Mouse (Mus musculus) lung, adult 10 weeks (tissue): ENCODE measurements around the gene Slc2a4. TPM values are rescaled to one million over a fixed set of nuclear protein-coding genes. Genes with fewer than 3 reads are reported as not detected.

Source experiments
- polyA plus RNA-seq: library from polyadenylated mRNA; stranded (reverse); fragments of 350-450 nt; fragmentation: Illumina TruSeq; extraction: RNeasy Lipid Tissue Mini Kit (QIAGEN cat#74804); gene quantifications from one replicate; pipeline ENCODE4 v1.2.3, GENCODE M21; 2014; ENCODE audit warnings: low read depth, low replicate concordance; ENCODE audit not compliant: insufficient read depth

The Slc2a4 gene
- 8.1 TPM for polyA plus RNA-seq

GRCm38 (mm10) chr11:69948066-69948762, at the start of gene Slc2a4:
TSS of gene Slc2a4 (minus strand) at chr11:69948188.

GRCm38 (mm10) chr11:69995391-69995960, 47.5 kb upstream of the Slc2a4 start, which contains the start of gene Phf23:
TSS of gene Phf23 (plus strand) at chr11:69995777.

GRCm38 (mm10) chr11:69990850-69991691, 43.1 kb upstream of the Slc2a4 start, which contains the start of gene Gabarap:
TSS of gene Gabarap (plus strand) at chr11:69991143.

GRCm38 (mm10) chr11:69982225-69982624, 34.2 kb upstream of the Slc2a4 start, which contains the start of gene Elp5:
TSS of gene Elp5 (minus strand) at chr11:69982517.

DNA sequence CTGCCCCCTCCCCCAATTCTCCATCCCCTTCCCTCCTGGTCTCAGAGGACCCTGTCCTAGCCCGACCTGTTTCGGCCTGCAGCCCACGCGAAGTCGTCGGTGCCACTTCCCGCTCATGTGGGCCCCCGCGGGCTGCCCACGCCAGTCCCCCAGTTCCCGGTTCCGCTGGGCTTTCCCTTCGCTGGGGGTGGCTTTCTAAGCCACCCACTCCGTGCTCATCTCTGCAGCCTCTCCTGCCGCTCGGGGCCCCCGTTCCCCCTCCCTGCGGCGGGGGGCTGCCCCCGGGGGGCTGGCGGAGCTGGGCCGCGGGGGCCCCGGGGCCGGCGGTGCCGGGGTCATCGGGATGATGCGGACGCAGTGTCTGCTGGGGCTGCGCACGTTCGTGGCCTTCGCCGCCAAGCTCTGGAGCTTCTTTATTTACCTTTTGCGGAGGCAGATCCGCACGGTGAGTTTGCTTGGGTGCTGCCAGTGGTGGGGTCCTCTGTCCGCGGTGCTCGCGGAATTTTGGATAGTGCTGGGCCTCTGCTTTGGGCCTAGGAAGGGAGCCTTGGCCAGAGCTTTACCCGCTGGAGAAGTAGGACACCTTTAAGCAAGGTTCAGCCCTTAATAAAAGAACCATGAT, 33.3 kb upstream of the Slc2a4 start, which contains the start of gene Ctdnep1:
Gene Ctdnep1 (plus strand): TSS at position 16 of the 622 bp plus-strand sequence.

DNA sequence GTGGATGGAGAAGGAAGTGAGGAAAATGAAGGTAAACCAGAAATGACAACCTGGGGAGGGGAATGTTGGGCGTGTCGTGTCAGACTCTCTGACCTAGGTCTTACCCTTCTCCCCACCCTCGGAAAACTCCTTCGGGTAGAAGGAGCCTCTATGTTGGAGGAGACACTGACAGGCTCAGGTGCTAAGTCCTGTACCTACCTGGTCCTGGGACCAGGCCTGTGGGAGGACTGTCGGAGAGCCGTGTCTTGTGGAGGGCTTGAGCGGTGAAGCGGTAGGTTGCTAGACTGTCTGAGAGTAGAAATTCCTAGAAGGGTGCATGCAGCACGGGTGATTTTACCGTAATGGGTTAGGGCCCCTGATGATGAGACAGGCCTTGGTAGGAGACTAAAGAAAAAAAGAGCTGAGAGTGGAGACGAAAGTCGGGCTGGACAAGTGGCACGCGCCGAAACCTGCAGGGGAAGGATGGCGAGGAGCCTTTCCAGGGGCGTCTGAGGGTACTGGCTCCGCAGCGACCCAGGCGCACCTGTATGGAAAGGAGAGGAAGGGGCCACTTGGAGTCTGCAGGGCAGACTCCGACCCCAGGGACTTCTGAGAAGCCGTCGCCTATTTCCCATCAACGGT, 16.8 kb upstream of the Slc2a4 start, which contains the start of gene Cldn7:
Gene Cldn7 (plus strand): TSS at position 130 of the 621 bp plus-strand sequence.

DNA sequence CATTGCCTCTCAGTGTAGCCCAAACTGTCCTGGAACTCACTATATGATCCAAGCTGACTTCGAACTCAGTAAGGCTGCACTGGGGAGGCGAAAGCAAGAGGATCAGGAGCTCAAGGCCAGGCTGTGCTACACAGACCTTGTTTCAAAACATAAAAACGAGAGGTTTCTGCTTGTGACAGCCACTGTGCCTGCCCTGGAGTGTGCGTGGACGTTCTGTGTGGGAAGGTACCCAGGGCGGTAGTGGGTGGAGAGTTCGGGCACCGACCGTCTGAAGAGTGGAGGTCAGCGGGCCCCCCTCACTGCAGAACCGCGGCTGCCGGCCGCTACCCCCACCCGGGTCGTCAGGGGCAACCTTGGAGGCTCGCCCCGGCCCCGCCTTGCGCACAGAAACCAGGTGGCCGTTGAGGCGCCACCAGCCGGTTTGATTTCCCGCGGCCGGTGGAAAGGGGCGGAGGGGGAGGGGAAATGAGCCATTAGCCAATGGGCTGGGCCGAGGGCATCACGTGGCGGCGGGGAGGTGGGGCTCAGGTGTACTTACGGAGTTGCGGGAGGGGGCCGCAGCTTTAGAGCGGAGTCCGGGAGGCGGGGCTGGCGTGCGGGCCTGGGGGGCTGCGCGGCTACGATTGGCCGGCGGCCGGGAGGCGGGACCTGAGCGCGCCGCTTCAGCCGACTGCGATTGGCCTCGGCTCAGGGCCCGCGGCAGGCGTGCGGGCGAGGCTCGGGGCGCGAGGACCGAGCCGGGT, 12.7 kb downstream of the Slc2a4 start, which contains the start of gene Ybx2:
Gene Ybx2 (plus strand): TSS at position 660 of the 743 bp plus-strand sequence.

DNA sequence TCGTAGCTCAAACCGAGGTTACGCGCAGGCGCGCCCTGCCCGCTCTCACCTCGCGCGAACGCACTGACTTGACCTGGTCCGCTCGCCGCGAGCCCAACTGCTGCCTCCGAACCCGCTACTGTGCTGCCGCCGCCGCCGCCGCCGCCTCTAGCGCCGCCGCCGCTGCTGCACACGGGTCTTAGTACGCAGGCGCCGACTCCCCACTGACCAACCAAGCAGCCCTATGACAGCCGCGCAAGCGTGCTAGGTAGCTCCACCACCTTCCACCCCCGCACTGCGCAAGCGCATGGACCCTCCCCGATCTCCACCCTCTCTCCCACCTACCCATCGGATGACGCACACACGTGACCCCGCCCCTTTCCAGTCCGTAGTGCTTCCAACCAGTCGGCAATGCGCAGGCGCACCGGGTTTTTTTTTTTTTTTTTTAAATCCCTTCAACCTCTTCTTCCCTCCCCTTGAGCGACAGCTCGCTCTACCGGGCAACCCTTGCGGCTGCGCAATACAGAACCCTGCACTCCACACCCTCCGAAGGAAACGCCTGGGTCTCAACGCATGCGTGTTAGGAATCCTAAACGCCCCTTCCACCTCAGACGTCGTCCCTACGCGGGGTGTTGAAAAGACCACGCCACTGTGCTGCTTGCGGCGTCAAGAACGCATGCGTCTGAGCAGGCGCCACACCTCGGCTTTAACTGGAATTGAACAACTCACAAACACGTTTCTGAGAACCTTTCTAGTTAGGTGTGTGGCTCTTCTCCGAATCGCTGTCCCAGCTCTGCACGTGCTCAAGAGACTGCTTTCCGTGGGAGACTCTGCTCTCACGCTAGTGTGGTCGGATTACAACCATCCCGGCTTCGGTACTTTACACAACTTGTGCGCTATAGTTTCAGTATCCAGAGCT, 26.6 kb downstream of the Slc2a4 start, which contains the start of gene Eif5a:
Gene Eif5a (minus strand): TSS at position 845 of the 898 bp plus-strand sequence.

DNA sequence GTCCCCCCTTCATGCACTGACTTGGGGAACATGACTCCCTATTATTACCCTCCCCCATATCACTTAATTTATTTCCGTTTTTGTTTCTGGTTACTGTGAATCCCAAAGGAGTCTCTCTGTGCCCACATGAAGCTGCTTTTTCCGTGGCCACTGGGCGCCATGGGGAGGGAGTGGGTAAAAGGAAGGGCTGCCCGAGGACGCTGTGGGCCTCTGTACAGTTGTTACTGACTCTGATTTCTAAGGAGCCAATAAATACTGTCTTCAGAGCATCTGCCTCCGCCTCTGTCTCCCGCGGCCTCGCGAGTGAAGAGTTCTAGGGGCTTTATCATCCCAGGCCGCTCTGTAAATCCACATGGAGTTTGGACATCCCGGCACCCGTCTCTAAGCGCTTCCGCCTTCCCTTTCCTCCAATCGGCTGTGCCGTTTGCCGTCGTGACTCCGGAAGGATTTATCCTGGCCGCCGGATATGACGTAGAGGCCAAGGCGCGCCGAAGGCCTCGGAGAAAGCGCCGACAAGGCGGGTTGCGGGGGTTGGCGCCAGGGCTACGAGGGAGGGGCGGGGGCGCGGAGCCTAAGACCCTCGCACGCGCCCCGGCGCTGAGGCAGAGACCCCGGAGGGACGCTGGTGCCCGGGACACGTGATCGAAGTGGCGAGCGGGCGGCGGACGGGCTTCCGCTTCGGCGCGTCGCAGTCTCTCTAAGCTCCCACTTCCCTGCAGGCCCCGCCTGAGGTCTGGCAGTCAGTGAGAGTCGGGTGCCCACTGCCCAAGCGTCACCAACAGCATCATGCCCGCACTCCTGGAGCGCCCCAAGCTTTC, 34.2 kb downstream of the Slc2a4 start, which contains the start of gene Gps2:
Gene Gps2 (plus strand): TSS at position 335 of the 818 bp plus-strand sequence.

GRCm38 (mm10) chr11:69900471-69901405, 47.2 kb downstream of the Slc2a4 start, which contains the start of the genes 2810408A11Rik and Neurl4:
TSS of gene 2810408A11Rik (minus strand) at chr11:69900987.
TSS of gene Neurl4 (plus strand) at chr11:69901072.

GRCm38 (mm10) chr11:69895291-69895690, 52.7 kb downstream of the Slc2a4 start, which contains the start of gene Acap1:
TSS of gene Acap1 (minus strand) at chr11:69895539.

Other genes with a start within 250 kb of the Slc2a4 start
- 16.2 TPM for gene Polr2a, start 189.6 kb downstream of the Slc2a4 start, polyA plus RNA-seq
- 0.85 TPM for gene Slc35g3, start 186.2 kb downstream of the Slc2a4 start, polyA plus RNA-seq
- 25.6 TPM for gene Zbtb4, start 182.3 kb downstream of the Slc2a4 start, polyA plus RNA-seq
- 10.1 TPM for gene Chrnb1, start 152.2 kb downstream of the Slc2a4 start, polyA plus RNA-seq
- 3.4 TPM for gene Fgf11, start 146.3 kb downstream of the Slc2a4 start, polyA plus RNA-seq
- 4.9 TPM for gene Tmem102, start 142.6 kb downstream of the Slc2a4 start, polyA plus RNA-seq
- gene Gm39566, start 132.9 kb downstream of the Slc2a4 start, polyA plus RNA-seq = not detected
- not detected for gene Spem2, start 129.7 kb downstream of the Slc2a4 start, polyA plus RNA-seq
- gene Spem1, start 126.0 kb downstream of the Slc2a4 start, polyA plus RNA-seq = not detected
- gene Nlgn2, start 110.4 kb downstream of the Slc2a4 start, polyA plus RNA-seq = 5.3 TPM
- gene Tmem256, start 109.7 kb downstream of the Slc2a4 start, polyA plus RNA-seq = 375 TPM
- gene Plscr3, start 101.8 kb downstream of the Slc2a4 start, polyA plus RNA-seq = 65.1 TPM
- 5.1 TPM for gene Tnk1, start 89.5 kb downstream of the Slc2a4 start, polyA plus RNA-seq
- gene Tmem95, start 70.2 kb downstream of the Slc2a4 start, polyA plus RNA-seq = not detected
- gene Kctd11, start 66.8 kb downstream of the Slc2a4 start, polyA plus RNA-seq = 11.2 TPM
- 9.7 TPM for gene Acap1, start 52.6 kb downstream of the Slc2a4 start, polyA plus RNA-seq
- 0.77 TPM for gene 2810408A11Rik, start 47.2 kb downstream of the Slc2a4 start, polyA plus RNA-seq
- gene Neurl4, start 47.1 kb downstream of the Slc2a4 start, polyA plus RNA-seq = 9.9 TPM
- 43.0 TPM for gene Gps2, start 34.3 kb downstream of the Slc2a4 start, polyA plus RNA-seq
- gene Eif5a, start 26.2 kb downstream of the Slc2a4 start, polyA plus RNA-seq = 466 TPM
- gene Ybx2, start 12.4 kb downstream of the Slc2a4 start, polyA plus RNA-seq = 1.3 TPM
- 60.8 TPM for gene Cldn7, start 16.6 kb upstream of the Slc2a4 start, polyA plus RNA-seq
- gene Ctdnep1, start 33.0 kb upstream of the Slc2a4 start, polyA plus RNA-seq = 86.4 TPM
- 40.7 TPM for gene Elp5, start 34.3 kb upstream of the Slc2a4 start, polyA plus RNA-seq
- gene Gabarap, start 43.0 kb upstream of the Slc2a4 start, polyA plus RNA-seq = 466 TPM
- gene Phf23, start 47.6 kb upstream of the Slc2a4 start, polyA plus RNA-seq = 39.5 TPM
- gene Dvl2, start 52.4 kb upstream of the Slc2a4 start, polyA plus RNA-seq = 6.0 TPM
- 82.7 TPM for gene Acadvl, start 67.2 kb upstream of the Slc2a4 start, polyA plus RNA-seq
- 7.3 TPM for gene Dlg4, start 68.8 kb upstream of the Slc2a4 start, polyA plus RNA-seq
- 13.1 TPM for gene Asgr1, start 105.9 kb upstream of the Slc2a4 start, polyA plus RNA-seq
- 0.41 TPM for gene Asgr2, start 144.5 kb upstream of the Slc2a4 start, polyA plus RNA-seq
- 26.9 TPM for gene Mgl2, start 182.1 kb upstream of the Slc2a4 start, polyA plus RNA-seq
- gene Clec10a, start 208.0 kb upstream of the Slc2a4 start, polyA plus RNA-seq = 14.5 TPM